Mouse (Mus musculus): ENCODE data around the gene Gbx2. TPM values are rescaled to one million over a fixed set of nuclear protein-coding genes. Genes with fewer than 3 reads are reported as not detected.

Gbx2 gene
- polyA plus RNA-seq, 1 experiment from 2014 or later = 30.5 TPM

DNA sequence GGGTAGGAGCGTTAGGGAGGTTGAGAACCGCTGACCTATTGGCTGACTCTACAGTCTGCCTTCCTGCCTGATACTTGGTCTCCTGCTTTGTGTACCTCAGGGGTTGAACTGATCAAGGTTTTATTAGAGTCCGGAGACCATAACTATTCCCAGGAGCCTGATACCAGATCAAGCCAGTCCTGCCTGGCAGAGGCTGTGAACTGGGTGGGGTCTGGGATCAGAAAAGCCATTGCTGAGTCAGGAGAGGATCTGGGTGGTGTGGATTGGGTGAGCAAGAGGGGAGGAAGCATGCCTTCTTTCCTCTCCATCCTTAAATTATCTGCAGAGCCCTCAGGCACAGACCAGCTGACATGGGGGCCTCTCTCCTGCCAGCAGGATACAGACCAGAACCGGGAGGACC, 28.4 kb upstream of the Gbx2 start:
- no peak overlapping the region for H3K4me2 ChIP-seq
- no peaks in the 10 kb centered on the region for H3K9me3 ChIP-seq (replicated peaks)
- no peaks in the 10 kb centered on the region for H3K36me3 ChIP-seq
- 0 out of 2 replicates have a peak, but pooled peaks cover 13% of the 10 kb centered on the region for H3K27me3 ChIP-seq (replicated peaks)
- no peak overlapping the region for H3K4me3 ChIP-seq (replicated peaks)
- peaks cover 13% of the 10 kb centered on the region for H3K4me1 ChIP-seq
- ATAC-seq (ENCODE audit: low FRiP score) = no peak
- WGBS = 90% methylated on average over 4 of the region's 4 CpGs
- no peak overlapping the region for H3K27ac ChIP-seq (replicated peaks)
- H3K9ac ChIP-seq (replicated peaks) = no peak overlapping the region

DNA sequence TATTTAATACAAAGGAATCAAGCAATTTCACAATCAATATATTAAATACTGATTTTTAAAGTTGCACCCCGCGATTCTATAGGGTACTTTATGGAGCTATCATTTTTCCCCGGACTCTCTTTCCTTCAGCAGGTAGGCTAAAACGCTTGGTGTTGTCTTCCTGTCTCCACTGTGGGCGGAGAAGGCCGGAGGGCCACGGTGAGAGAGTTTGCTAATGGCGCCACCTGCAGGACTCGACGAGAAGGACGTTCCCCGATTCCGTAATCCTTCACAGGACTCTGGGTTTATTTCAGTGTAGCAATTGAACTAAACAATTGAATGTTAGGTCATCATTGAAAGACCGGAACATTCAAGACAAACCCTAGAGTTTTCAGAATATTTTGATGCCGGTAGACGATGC, 12.2 kb upstream of the Gbx2 start:
- H3K9me3 ChIP-seq (replicated peaks) = no peaks in the 10 kb centered on the region
- peak; percentile 43; the same call in 1 of the 2 replicates for ATAC-seq (ENCODE audit: low FRiP score)
- H3K9ac ChIP-seq (replicated peaks) = no peak overlapping the region
- no peak overlapping the region for H3K27ac ChIP-seq (replicated peaks)
- peaks cover 61% of the 10 kb centered on the region for H3K27me3 ChIP-seq (replicated peaks)
- no peak overlapping the region for H3K4me3 ChIP-seq (replicated peaks)
- no peaks in the 10 kb centered on the region for H3K36me3 ChIP-seq
- H3K4me1 ChIP-seq = peaks cover 24% of the 10 kb centered on the region
- H3K4me2 ChIP-seq = peak overlapping the region; percentile 77
- 2% methylated on average over 16 of the region's 16 CpGs for WGBS

DNA sequence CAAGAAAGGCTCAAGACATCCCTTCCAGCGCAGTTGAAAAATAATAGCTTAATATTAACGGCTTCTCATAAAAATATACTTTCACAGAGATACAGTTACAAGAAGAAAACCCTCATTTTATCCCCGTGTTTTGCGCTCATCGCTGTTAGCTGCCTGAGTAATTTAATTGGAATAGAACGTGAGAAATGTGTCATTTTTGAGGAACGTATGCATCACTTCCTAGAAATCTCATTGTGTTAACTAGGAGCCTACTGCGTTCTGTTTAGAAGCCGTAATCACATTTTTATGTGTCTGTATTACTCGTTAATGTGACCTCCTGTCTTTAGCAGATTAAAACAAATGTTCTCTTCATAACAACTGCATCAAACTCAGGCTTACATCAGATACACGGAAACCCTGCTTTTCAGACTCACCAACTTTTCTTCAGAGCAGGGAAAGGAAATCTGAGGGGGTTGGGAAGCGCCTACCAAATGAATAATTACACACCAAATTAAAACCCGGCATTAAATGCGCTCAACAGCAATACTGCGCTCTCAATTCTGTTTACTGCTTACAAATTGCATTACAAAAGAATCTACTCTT, 11.5 kb upstream of the Gbx2 start:
- Histone ChIP-seq H3K9me3 (replicated peaks) (no peaks in the 10 kb centered on the region), H3K4me2 (peak overlapping the region; percentile 77), H3K4me1 (peaks cover 24% of the 10 kb centered on the region), H3K27ac (replicated peaks) (peak overlapping the region; percentile 74), H3K27me3 (replicated peaks) (peaks cover 62% of the 10 kb centered on the region), H3K9ac (replicated peaks) (peak overlapping the region; percentile 41; the same call in 1 of the 2 replicates), H3K4me3 (replicated peaks) (peak overlapping the region; percentile 34), H3K36me3 (no peaks in the 10 kb centered on the region)
- 0 out of 2 replicates have a peak, but pooled peaks have one; percentile 19 for ATAC-seq (ENCODE audit: low FRiP score)
- WGBS = 3% methylated on average over 15 of the region's 15 CpGs

DNA sequence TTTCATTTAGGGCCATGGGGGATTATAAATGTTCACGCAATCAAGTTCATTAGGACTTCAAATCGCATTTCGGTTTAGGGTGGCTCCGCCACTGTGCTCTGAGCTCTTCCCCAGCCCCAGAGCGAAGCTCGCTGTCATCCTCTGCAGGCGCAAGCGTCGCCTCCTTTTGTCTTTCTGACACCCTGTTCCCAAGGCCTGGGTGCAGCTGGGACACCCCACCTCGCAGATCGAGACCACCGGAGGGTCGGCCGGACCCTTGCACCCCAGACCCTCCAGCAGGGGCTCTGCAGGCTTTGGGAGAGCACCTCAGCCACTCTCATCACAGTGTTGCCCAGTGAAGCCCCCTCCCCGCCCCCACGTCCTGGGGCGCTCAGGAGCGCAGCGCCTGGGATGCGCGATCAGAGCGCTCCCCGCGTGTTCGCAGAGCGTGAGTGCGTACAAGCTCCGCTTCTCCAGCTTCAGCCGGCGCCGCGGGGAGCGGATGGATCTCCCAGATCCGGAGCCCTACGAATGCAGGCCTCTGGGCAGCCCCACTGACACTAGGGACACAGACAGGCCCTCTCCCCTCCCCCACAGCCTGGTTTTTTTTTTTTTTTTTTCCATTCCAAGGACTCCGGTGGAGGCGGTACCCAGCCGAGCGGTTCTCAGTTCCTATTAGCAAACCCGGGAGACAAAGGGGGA, 10.9 kb upstream of the Gbx2 start:
- H3K36me3 ChIP-seq = no peaks in the 10 kb centered on the region
- peak overlapping the region; percentile 77 for H3K4me2 ChIP-seq
- peak overlapping the region; percentile 34 for H3K4me3 ChIP-seq (replicated peaks)
- ATAC-seq (ENCODE audit: low FRiP score) = peak; percentile 29; the same call in 1 of the 2 replicates
- peaks cover 24% of the 10 kb centered on the region for H3K4me1 ChIP-seq
- H3K27me3 ChIP-seq (replicated peaks) = peaks cover 65% of the 10 kb centered on the region
- H3K27ac ChIP-seq (replicated peaks) = peak overlapping the region; percentile 74
- WGBS = under 1% methylated on average over 40 of the region's 40 CpGs
- H3K9me3 ChIP-seq (replicated peaks) = no peaks in the 10 kb centered on the region
- peak overlapping the region; percentile 41 for H3K9ac ChIP-seq (replicated peaks)

DNA sequence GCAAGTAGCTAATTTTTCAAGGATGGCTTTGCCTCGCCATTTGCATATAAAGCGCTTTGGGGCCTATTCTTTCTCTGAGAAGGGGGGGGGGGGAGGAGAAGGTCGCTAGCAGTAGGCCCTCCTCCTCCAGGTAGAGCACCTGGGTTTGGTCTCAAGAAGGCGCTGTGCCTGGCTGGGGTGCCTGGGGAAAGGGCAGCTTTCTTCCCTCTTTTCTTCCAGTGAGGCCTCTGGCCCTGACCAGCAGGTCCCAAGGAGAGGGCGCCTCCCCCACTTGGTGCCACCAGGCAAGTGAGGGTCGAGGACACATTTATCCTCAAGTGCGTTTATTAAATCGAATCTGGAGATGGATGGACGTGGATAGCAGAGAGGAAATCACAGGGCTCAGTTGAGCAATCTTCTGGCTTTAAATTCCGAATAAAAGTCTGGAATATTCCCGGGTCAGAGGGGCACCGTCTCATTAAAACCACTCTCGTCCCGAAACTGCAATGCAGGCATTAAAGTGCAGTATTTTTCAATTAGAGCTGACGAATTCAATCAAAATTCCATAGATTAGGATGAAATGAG, 10.1 kb upstream of the Gbx2 start:
- Histone ChIP-seq H3K27me3 (replicated peaks) (peaks cover 70% of the 10 kb centered on the region), H3K27ac (replicated peaks) (peak overlapping the region; percentile 45; the same call in 1 of the 2 replicates), H3K9ac (replicated peaks) (no peak overlapping the region), H3K9me3 (replicated peaks) (no peaks in the 10 kb centered on the region), H3K36me3 (no peaks in the 10 kb centered on the region), H3K4me2 (peak overlapping the region; percentile 77), H3K4me1 (peaks cover 25% of the 10 kb centered on the region), H3K4me3 (replicated peaks) (no peak overlapping the region)
- 13% methylated on average over 15 of the region's 15 CpGs for WGBS
- no peak for ATAC-seq (ENCODE audit: low FRiP score)

DNA sequence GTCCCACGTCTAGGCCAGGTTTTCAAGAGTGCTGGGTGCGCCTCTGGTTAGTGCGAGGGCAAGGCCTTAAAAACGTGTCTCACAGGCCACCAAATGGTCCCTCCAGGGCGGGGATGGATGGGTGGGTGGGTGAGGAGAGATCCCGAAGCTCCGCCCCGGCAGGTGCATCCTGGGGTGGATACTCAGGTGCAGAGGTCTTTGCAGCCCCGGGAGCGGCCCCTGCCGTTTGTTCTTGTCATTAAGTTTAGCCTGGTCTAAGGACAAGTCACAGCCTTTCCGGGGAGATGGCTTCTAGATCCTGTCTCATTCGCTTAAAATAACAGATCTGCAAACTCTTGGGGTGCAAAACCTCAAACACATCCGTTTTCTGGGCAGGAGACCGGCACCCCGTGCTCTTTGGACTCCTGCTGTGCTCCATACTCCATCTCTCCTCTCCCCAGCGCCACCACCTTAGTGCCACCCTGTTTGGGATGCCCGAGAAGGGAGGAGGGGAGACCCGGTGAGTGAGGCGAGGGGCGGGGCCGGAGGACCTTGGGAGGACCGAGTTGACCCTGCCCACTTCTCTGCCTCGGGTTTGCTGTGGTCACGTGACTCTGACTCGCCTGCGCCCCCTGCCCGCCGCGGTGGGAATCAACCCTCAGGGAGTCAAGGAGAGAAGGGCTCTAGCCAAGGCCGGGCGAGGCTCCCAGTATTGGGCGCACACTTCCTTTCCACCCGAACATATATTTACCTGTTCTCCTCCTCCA, 9.2 kb upstream of the Gbx2 start:
- no peak overlapping the region for H3K9ac ChIP-seq (replicated peaks)
- WGBS = 9% methylated on average over 34 of the region's 34 CpGs
- H3K36me3 ChIP-seq = no peaks in the 10 kb centered on the region
- H3K9me3 ChIP-seq (replicated peaks) = no peaks in the 10 kb centered on the region
- H3K4me2 ChIP-seq = peak overlapping the region; percentile 23
- H3K27me3 ChIP-seq (replicated peaks) = peaks cover 70% of the 10 kb centered on the region
- no peak for ATAC-seq (ENCODE audit: low FRiP score)
- H3K27ac ChIP-seq (replicated peaks) = no peak overlapping the region
- no peak overlapping the region for H3K4me3 ChIP-seq (replicated peaks)
- peaks cover 33% of the 10 kb centered on the region for H3K4me1 ChIP-seq

DNA sequence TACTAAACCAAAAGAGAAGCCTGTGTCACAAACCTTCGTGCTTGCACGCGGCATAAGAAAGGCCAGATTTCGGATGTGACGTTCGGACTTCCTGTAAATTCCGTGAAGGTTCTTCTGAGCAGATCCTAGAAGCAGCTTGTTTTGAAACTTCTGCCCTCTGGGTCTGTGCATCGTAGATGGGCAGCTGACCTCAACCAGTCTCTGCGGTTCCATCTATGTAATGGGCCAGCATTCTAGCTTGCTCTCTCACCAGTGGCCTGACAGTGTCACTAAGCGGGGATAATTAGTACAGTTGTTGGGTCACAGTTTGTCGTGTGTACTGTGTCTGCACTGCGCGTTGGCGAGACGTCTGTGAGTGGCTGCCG, 8.6 kb upstream of the Gbx2 start:
- Histone ChIP-seq H3K4me2 (no peak overlapping the region), H3K27me3 (replicated peaks) (peaks cover 72% of the 10 kb centered on the region), H3K4me1 (peaks cover 33% of the 10 kb centered on the region), H3K9ac (replicated peaks) (no peak overlapping the region), H3K9me3 (replicated peaks) (no peaks in the 10 kb centered on the region), H3K36me3 (no peaks in the 10 kb centered on the region), H3K4me3 (replicated peaks) (no peak overlapping the region), H3K27ac (replicated peaks) (no peak overlapping the region)
- WGBS = 41% methylated on average over 16 of the region's 16 CpGs
- no peak for ATAC-seq (ENCODE audit: low FRiP score)

DNA sequence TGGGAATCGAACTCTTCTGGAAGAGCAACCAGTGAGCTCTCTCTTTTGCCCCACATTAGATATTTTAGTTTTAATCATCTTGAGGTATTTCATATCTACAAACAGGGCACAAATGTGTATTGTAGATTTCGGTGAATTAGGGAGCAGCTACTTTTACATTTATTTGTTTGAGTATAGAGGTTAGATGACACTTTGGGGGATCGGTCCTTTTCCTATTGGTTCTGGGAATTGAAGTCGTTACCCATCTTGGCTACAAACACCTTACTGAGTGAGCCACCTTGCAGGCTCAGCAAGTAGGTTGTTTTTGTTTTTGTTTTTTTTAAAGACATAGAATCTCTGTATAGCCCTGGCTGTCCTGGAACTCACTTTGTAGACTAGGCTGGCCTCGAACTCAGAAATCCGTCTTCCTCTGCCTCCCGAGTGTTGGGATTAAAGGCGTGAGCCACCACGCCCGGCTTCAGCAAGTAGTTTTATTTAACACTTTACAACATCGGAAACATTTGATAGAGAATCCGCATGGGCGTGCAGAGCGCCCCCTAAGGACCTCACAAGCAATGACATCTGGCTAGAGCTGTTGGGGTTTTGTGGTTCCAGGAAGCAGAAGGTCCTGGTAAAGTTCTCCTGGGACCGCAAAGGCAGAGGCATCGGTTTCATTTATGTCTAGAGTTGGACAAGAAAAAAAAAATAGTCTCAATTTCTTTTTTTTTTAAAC, 8.1 kb upstream of the Gbx2 start:
- no peaks in the 10 kb centered on the region for H3K9me3 ChIP-seq (replicated peaks)
- H3K36me3 ChIP-seq = no peaks in the 10 kb centered on the region
- no peak overlapping the region for H3K4me2 ChIP-seq
- H3K27me3 ChIP-seq (replicated peaks) = peaks cover 72% of the 10 kb centered on the region
- H3K27ac ChIP-seq (replicated peaks) = no peak overlapping the region
- peaks cover 35% of the 10 kb centered on the region for H3K4me1 ChIP-seq
- 45% methylated on average over 16 of the region's 16 CpGs for WGBS
- no peak overlapping the region for H3K9ac ChIP-seq (replicated peaks)
- no peak overlapping the region for H3K4me3 ChIP-seq (replicated peaks)
- no peak for ATAC-seq (ENCODE audit: low FRiP score)

DNA sequence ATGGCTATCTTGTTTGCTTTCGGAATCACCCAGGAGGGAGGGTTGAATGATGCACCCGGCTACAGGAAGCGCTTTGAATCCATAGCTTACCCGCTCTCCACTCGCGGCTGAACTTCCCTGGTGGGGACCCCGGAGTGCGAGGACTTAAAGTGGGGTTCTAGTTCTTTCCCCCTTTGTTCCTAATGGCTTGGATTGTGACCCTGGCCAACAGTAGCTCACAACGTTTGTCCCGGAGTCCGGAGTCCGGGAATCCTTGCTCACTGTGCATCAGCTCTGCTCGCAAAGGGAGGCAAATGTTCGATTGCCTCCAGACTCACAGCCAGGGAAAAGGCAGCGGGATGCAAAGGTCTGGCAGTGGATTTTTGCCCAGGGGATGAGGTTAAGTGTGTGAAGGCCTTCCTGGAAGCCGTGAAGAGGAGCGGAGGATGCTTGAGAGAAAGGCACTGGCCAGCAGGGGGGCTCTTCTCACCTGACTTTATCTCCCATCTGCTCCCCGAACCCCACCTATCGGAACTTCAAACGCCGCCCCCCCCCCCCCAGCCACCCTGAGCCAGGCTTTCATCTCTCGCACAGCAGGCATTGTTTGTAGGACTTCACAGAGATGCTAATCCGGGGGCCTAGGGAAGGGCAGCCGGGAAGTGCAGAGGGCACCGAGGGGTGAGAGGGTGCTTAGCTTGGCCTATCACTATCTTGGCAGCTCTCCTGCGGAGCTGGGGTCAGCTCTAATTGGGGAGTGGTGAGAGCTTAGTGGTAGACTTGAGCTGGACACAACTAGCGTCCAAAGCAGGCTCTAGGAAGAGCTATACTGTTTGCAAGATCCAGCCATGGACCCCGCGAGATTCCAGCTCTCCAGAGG, 4.7 kb upstream of the Gbx2 start:
- 5% methylated on average over 29 of the region's 29 CpGs for WGBS

DNA sequence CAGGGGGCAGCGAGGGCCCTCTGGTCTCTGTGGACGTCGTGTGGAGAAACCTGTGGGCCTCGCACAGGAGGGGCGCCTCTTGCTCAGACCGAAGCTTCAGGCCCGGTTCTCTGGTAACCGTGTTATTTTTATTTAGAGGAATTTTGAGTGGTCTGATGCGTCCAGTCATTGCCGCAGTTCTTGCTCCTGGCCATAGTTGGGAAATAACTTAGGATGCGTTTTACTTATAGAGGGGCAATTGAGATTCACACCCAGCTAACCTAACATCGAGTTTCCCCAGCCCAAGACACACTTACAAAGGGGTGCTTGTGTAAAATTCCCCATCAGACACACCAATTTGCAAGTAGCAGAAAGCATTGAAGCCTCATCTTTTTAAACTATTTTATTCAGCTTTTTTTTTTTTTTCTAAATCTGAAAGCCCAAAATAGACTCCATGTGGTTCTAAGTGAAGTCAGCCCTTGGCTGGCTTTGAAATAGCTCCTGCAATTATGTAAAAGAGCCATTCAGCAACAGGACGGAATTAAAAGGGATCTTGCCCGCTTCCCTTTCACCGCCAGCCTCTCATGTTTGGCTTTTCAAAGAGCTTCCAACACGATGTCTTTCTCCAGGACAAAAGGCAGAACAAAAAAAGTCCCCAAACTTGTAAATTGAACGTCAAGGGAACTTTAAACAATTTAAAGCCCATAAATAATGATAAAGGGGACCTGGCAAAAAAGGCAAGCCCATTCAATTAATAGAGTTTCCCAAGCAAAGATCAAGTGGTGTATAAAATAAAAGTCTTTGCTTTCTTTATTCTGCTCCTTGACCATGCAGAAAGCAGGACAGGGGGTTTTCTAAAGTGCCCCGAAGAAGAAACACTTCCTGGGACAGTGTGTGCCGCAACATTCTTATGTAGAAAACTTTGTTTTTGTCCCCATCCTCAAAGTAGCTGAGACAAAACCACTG, 3.6 kb upstream of the Gbx2 start:
- ATAC-seq (ENCODE audit: low FRiP score) = no peak
- Histone ChIP-seq H3K36me3 (no peaks in the 10 kb centered on the region), H3K4me1 (peaks cover 47% of the 10 kb centered on the region), H3K4me2 (peak overlapping the region; percentile 17), H3K27me3 (replicated peaks) (peaks cover 76% of the 10 kb centered on the region), H3K9me3 (replicated peaks) (no peaks in the 10 kb centered on the region), H3K9ac (replicated peaks) (no peak overlapping the region), H3K27ac (replicated peaks) (0 out of 2 replicates have a peak overlapping the region, but pooled peaks have one; percentile 1), H3K4me3 (replicated peaks) (0 out of 2 replicates have a peak overlapping the region, but pooled peaks have one; percentile 2)
- 7% methylated on average over 19 of the region's 19 CpGs for WGBS

More for the DNA sequence above, 4.7 kb upstream of the Gbx2 start:
- Histone ChIP-seq H3K27me3 (replicated peaks) (peaks cover 80% of the 10 kb centered on the region), H3K36me3 (no peaks in the 10 kb centered on the region), H3K9me3 (replicated peaks) (no peaks in the 10 kb centered on the region), H3K9ac (replicated peaks) (no peak overlapping the region), H3K4me3 (replicated peaks) (no peak overlapping the region), H3K4me1 (peaks cover 44% of the 10 kb centered on the region), H3K27ac (replicated peaks) (0 out of 2 replicates have a peak overlapping the region, but pooled peaks have one; percentile 19), H3K4me2 (peak overlapping the region; percentile 17)
- ATAC-seq (ENCODE audit: low FRiP score) = no peak

All from neural tube, embryonic 15.5 days (tissue).